Mouse (Mus musculus): ENCODE results near the gene Igdcc4. TPM values are rescaled to one million over a fixed set of nuclear protein-coding genes. Genes with fewer than 3 reads are reported as not detected.

The Igdcc4 gene
- polyA plus RNA-seq (2017; shearing (Covaris generic)): 0.11 TPM

DNA sequence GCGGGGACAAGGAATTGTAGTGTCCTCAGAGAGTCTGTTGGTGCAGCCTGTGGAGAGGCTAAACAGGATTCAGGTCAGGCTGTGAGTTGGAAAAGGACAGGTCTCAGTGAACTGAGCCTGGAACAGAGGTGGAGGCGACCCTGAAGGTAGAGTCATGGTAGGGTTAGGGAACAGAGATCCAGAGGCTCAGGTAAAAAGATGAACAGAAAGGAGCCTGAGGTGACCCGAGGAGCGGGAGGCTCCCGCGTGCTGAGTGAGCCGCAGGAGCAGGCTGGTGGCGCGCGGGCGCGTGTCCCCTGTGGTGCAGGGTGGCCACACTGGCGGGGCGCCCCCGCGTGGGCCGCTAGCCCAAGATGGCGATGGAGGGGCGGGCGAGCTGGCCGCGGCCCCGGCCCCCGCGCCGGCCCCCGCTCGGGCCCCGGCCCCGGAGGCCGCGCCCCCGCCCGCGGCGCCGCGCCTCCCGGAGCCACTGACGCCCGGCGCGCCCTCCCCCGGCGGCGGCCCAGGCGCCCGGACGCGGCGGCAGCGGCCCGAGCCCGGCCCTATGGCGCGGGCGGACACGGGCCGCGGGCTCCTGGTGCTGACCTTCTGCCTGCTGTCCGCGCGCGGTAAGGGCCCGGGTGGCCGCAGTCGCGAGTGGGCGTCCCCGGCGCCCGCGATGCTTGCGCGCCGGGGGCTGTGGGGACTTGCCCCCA, at the start of gene Igdcc4:
Igdcc4 (plus strand) TSS at position 496 of the 695 bp plus-strand sequence.

DNA sequence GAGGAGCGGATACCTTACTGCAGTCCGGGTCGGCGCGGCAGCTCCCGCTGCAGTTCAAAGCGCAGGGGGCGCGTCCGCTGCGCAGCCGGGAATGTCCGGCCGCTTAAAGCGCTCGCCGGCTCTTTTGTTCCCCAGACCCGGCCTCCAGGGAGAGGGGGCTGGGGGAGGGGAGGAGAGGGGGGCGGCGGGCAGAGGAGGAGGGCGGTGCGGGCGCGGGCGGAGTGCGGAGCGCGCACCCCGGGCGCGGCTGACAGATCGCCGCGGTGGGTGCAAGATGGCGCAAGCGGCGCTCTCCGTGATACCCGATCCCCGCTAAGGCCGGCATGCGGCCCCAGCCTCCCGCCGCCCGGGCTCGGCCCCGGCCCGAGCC, 39.6 kb downstream of the Igdcc4 start, which contains the start of gene Igdcc3:
Igdcc3 (plus strand) TSS at position 254 of the 370 bp plus-strand sequence.

Other genes starting within 250 kb of the Igdcc4 start
- gene Slc24a1, start 149.9 kb upstream of the Igdcc4 start, polyA plus RNA-seq (2017; shearing (Covaris generic)): 0.09 TPM
- gene Ints14, start 140.6 kb upstream of the Igdcc4 start, polyA plus RNA-seq (2017; shearing (Covaris generic)): 54.7 TPM
- 168 TPM for gene Hacd3, start 79.8 kb upstream of the Igdcc4 start, polyA plus RNA-seq (2017; shearing (Covaris generic))
- gene Dpp8, start 69.1 kb upstream of the Igdcc4 start, polyA plus RNA-seq (2017; shearing (Covaris generic)): 30.9 TPM
- gene Igdcc3, start 39.7 kb downstream of the Igdcc4 start, polyA plus RNA-seq (2017; shearing (Covaris generic)): not detected
- gene Parp16, start 93.9 kb downstream of the Igdcc4 start, polyA plus RNA-seq (2017; shearing (Covaris generic)): 7.0 TPM
- not detected for gene Cilp, start 163.7 kb downstream of the Igdcc4 start, polyA plus RNA-seq (2017; shearing (Covaris generic))
- gene Clpx, start 192.8 kb downstream of the Igdcc4 start, polyA plus RNA-seq (2017; shearing (Covaris generic)): 43.2 TPM
- 3.6 TPM for gene Pdcd7, start 244.6 kb downstream of the Igdcc4 start, polyA plus RNA-seq (2017; shearing (Covaris generic))